Mouse (Mus musculus) heart, adult 9 months (tissue): ENCODE data around the gene Foxp1.

Experiments
- DNase-seq, 2 experiments: peaks; one replicate each; pipeline ENCODE4 v3.0.0; 2022; ENCODE audit warnings: low spot score in 2 of 2

Gene Foxp1

DNA sequence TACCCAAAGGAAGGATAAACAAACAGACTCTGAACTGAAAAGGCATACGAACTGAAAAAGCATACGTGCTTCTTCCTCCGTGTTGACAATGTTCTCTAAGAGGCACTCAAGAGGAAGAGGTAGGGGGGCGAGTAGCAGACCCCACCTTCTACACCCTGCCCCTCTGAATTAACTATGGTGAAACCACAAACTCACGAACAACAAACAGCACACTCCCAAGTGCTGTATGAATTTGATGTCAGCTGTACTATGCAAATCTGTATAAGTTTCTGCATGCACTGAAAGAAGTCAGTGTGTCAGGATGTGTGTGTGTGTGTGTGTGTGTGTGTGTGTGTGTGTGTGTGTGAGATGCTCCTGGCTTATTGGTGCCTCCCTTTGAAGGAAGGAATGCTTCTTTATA lies 127.7 kb downstream of the Foxp1 start:
- DNase-seq = no peak

DNA sequence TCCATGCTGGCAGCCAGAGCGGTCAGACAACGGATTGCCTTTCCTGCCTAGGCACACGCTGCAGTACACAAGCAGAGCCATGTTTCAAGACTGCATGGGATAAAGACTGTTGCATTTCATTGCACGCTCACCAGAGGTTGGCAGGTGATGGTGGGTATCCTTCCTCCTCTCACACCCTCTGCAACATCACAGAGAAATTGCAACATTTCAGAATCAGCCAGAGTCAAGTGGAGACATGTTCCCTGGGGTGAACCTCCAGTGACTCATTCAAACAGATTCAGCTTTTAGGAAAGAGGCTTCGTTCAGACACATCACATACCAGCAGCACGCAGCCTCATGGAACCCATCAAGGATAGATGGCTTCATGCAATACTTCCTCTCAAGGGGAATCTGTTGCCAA lies 130.0 kb downstream of the Foxp1 start:
- no peak for DNase-seq

DNA sequence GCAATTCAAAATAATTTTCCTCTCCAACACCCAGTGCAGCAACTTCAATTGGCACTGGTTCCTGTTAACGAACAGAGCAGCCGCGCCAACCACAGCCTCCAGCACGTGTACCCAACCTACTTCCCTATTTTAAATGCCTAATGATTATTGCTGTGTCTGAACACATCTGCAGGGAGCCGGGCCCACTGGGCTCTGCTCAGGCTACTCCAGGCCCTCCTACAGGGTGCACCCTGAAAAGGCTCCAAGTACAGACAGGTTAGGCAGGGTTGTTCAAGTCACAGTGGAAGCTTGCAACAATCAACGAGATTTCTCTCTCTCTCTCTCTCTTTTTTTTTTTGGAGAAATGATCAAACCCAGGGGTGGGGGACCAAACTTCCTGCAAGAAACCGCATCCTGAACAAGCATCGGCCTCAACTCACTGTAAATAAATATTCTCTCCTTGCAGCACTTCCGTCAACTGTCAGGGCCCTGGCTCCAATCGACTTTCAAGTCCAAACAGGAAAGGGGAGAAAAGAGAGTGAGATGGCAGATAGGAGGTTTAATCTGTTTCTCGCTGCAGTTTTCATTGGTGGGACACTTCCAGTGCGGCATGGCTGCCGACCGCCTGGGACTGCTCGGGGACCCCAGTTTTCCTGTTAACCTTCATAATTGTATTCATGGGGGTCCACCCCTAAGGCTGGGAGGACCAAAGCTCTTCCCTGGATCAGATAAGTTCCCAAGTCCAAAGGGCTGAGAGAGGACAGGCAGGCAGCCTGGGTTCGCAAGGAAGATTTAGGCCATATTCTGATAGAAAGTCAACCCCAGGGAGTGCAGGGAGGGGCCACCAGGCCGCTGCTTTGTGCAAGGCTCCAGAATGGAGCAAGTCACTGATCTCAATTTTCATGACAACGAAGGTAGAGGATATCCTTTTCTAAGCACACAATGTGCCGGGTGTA lies 133.5 kb downstream of the Foxp1 start:
- DNase-seq = peak; percentile 54 to 71

DNA sequence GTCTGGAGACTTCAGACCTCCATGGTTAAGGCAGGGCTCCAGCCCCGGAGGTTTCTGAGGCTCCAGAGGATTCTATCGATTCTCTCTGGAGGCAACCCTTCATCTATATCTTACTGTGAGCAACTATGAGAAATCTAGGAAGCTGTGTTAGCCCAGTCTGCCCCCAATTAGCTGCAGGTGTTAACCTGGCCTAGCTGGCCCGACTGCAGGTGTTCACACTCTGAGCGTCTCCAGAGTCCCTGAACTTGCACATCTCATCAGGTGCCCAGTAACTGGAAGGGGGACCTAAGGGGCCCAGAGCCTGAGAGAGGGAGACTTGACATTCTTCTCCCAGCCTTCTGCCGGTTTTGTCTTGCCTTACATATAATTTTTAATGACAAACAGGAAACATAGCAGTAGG lies 134.5 kb downstream of the Foxp1 start:
- DNase-seq = no peak

GRCm38 (mm10) chr6:99385059-99385604 lies 137.4 kb downstream of the Foxp1 start:
- no peak for DNase-seq

- no peak for DNase-seq
Observed at GRCm38 (mm10) chr6:99383846-99384472, 138.6 kb downstream of the Foxp1 start.

DNA sequence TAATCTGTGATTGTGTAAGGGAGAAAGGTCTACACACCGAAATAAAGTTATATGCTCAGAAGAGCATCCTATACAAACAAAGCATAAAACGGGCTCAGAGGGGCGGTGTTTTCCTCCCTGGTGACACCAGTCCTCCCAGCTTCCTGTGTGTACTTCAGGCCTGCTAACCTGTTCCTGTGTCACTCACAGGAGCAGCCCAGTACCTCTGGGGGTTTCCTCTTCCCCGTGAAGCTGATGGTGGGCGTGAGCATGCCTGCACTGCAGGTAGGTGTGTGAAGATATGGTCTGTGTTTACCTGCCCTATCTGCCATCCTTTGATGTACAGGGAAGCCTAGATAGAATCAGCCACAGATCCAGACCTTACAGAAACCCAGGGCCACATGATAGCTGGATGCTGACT lies 142.4 kb downstream of the Foxp1 start:
- no peak for DNase-seq

DNA sequence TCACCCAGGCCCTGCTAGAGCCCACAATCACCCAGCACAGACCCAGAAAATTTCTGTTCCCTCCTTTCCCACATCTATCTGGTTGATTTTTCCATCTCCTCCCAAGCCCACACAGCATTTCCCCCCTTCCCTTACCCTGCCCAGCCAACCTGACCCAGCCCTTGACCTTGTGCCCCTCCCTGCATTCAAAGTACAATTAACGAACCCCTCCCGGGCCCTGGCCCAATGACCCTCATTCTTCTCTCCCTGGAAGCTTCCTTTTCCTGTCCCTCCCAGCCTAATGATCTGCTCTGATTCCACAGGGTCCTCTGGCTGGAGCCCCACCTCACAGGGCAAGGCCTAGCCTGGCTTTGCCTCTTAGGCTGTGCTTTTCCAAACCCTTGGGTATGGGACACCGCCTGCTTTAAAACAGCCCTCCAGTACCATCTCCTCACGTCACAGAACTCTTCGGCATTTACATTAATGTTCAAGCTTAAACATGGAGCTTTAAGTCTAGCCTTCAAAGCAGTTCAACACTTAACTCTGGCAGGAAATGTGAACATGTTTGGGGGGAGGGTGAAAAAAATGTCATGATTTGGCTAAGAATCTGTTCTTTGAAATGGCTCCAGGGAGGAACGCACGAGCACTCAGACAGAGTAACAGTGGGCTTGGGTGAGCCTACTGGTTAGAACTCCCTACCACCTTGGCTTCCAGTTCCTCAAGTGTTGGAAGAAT lies 143.4 kb downstream of the Foxp1 start:
- peak; percentile 72 to 77 for DNase-seq

GRCm38 (mm10) chr6:99377716-99378115 lies 144.8 kb downstream of the Foxp1 start:
- DNase-seq = no peak

GRCm38 (mm10) chr6:99377131-99377530 lies 145.4 kb downstream of the Foxp1 start:
- DNase-seq = no peak

- DNase-seq = no peak
Observed at GRCm38 (mm10) chr6:99376721-99377120, 145.8 kb downstream of the Foxp1 start.

DNA sequence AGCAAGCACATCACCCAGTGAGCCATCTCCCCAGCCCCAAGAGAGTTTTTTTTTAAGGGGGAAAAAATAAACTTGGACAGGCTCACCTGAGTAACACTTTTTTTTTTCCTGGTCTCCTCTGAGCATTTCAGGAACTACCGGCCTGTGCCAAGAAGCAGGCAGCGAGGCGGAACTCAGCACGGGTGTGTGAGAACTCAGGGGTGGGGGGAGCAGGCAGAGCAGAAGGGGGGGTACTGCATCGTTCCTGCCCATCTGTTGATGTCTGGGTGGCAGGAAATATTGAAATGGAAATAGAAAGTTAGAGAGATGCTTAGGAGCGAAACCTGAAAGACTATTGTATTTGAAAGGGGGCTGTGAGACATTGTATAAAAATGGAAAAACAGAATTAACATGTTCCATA lies 146.7 kb downstream of the Foxp1 start:
- no peak for DNase-seq

GRCm38 (mm10) chr6:99375376-99375775 lies 147.1 kb downstream of the Foxp1 start:
- no peak for DNase-seq

- DNase-seq = peak in 1 of 2 experiments; percentile 27
Observed at GRCm38 (mm10) chr6:99374448-99375271, 147.9 kb downstream of the Foxp1 start.

- DNase-seq = no peak
Observed at GRCm38 (mm10) chr6:99372427-99372826, 150.1 kb downstream of the Foxp1 start.

DNA sequence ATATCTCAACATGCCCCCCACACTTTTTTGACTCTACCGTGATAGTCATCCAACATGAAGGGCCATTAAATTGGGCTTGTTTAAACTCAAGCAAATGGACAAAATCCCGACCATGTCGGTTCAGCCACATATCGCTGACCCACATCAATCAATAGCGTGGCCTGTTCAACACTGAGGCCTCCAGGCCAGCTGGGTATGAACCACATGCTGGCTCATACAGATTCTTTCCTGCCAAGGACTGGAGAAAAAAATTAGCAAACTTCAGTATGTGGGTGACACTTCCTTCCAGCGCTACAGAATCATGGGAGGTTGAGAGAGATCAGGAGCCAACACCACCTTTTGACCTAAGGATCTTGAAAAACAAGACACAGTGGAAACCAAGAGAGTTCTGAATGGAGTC lies 150.5 kb downstream of the Foxp1 start:
- DNase-seq = no peak

DNA sequence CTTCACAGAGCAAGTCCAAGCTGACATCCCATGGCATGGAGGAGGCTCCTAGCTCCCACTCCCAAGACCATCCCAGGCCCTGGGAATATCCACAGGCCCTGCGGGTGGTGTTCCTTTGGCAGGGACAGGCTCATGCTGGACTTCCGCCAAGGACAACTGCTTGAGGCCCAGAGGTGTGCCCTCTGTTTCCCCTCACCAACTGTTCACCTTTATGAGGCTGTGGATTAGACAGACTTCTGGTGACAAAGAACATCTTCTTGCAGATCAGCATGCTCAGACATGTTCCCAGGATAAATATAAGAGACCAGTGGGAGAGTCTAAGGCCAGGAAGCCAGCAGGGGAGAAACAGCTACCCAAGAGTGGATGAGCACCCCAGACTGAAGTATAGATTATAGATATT lies 152.6 kb downstream of the Foxp1 start:
- no peak for DNase-seq

GRCm38 (mm10) chr6:99369156-99369555 lies 153.4 kb downstream of the Foxp1 start:
- DNase-seq = no peak

- DNase-seq = no peak
Observed at GRCm38 (mm10) chr6:99368118-99368753, 154.3 kb downstream of the Foxp1 start.

- DNase-seq = no peak
Observed at GRCm38 (mm10) chr6:99364545-99364944, 158.0 kb downstream of the Foxp1 start.

DNA sequence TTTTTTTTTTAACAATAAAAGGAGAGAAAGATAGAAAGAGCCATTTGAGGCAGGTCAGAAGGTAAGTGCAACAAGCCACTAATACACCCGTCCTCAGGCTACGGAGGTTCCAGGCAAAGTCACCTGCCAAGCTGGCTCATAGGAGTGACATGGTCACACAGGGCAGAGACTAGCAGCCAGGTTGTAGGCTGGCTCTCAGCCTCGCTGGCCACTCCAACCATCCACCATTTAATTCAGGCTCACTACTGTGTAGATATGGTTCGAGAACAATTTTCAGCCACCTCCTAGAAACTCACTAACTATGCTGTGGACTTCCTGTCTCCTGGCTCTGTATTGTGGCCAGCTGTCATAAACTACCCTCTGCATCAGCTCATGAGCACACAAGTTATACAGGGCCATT lies 161.9 kb downstream of the Foxp1 start:
- no peak for DNase-seq
